Mouse (Mus musculus) erythroblast, embryonic 14.5 days (primary cell): ENCODE results near the gene Pde1b. TPM values are rescaled to one million over a fixed set of nuclear protein-coding genes. Genes with fewer than 3 reads are reported as not detected.

ENCODE experiments used
- H3K27me3 ChIP-seq: 2 replicates; pipeline ENCODE4 v1.6.1; 2012; ENCODE audit warnings: inconsistent platforms; ENCODE audit not compliant: control insufficient read depth
- H3K36me3 ChIP-seq: 2 replicates; pipeline ENCODE4 v1.6.1; 2012; ENCODE audit warnings: mild to moderate bottlenecking, inconsistent platforms; ENCODE audit not compliant: control insufficient read depth
- H3K4me1 ChIP-seq: 2 replicates; pipeline ENCODE4 v1.6.1; 2012; ENCODE audit warnings: inconsistent platforms; ENCODE audit not compliant: control insufficient read depth
- H3K4me3 ChIP-seq: replicated peaks from 2 replicates; pipeline ENCODE3; 2012; ENCODE audit warnings: moderate library complexity, mild to moderate bottlenecking, inconsistent platforms
- H3K9me3 ChIP-seq: 2 replicates; pipeline ENCODE4 v1.6.1; 2012; ENCODE audit warnings: low read length, inconsistent platforms, mixed read lengths; ENCODE audit not compliant: control insufficient read depth
- GATA1 ChIP-seq: IDR thresholded peaks from 2 replicates; pipeline ENCODE4 v1.6.1; 2012; ENCODE audit warnings: low read length, inconsistent platforms, mixed read lengths
- TAL1 ChIP-seq: IDR thresholded peaks from 3 replicates; pipeline ENCODE4 v1.6.1; 2012; ENCODE audit warnings: low read length, inconsistent platforms, mixed read lengths
- polyA plus RNA-seq: library from polyadenylated mRNA; stranded (reverse); fragments of >175 nt; gene quantifications from 2 replicates; pipeline ENCODE4 v1.2.3, GENCODE M21; 2012

Gene Pde1b
- 0.02 TPM in 2 replicates for polyA plus RNA-seq

DNA sequence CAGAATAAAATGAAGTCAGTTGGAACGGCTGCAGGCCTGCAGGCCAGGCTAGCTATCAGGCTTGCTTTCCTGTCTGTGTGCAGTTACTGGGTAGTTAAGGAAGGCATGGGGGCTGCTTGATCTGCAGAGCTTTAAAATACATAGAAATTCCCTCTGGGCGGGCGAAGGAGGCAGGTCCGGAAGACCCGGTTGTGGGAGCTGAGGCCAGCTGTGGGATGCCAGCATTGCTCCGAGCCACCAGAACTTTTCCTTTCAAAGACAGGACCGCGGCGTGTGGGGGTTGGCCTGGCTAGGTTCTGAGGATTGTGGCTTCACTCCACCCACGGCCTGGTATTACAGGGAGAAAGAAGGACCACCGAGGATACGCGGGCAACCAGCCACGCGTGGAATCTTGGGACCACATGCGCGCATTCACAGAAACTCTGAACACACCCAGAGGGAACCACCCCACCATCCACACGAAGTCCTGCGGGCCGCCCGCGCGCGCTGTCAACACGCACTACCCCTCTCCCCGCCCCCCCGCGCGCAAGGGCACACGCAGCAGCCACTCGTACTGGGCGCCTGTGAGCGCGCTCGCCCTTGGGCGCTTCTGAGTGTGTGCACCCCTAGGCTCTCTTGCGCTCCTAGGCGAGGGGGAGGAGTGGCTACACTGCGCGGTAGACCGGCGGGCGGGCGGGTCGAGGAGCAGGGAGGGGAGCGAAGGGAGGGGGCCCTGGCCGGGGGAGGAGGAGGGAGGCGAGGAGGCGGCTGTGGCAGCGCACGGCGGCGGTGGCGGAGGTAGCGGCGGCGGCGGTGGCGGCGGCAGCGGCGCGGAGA lies at the start of gene Pde1b:
Gene Pde1b, plus strand, starts transcription at position 600 of the 816 bp plus-strand sequence.
- TF ChIP-seq TAL1 (no peak), GATA1 (no peak)
- H3K27me3 ChIP-seq: peaks cover 38% of the 10 kb centered on the region
- no peaks in the 10 kb centered on the region for H3K36me3 ChIP-seq
- no peaks in the 10 kb centered on the region for H3K4me1 ChIP-seq
- no peaks in the 10 kb centered on the region for H3K9me3 ChIP-seq
- H3K4me3 ChIP-seq: no peak within 1 kb of the TSS

GRCm38 (mm10) chr15:103453551-103454218 lies 49.1 kb upstream of the Pde1b start, which contains the start of gene Nckap1l:
Nckap1l (plus strand) TSS chr15:103453794.
- Histone ChIP-seq H3K9me3 (no peaks in the 10 kb centered on the region), H3K36me3 (no peaks in the 10 kb centered on the region), H3K4me3 (no peak within 1 kb of the TSS), H3K4me1 (no peaks in the 10 kb centered on the region; the same call in 1 of the 2 replicates), H3K27me3 (no peaks in the 10 kb centered on the region)
- TF ChIP-seq GATA1: no peak
- no peak for TF ChIP-seq TAL1

DNA sequence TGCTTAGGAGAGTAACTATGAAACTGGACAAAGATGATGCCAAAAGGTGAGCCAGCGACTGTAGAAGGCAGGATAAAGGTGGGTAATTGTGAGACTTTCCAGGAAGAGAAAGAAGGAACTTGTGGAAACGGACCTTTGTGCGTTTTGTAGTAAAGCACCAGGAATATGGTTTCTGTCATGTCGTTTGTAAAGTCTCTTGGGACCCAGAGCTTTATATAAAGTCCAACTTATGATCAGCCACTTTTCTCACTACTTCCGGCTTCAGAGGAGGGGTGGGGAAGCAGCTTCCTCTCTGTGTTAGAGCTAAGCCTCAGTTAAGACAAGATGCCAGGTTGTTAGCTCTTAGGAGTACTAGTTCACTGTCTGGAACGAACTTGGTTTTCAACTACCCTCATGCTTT lies 48.4 kb upstream of the Pde1b start:
- no peaks in the 10 kb centered on the region for H3K36me3 ChIP-seq
- no peaks in the 10 kb centered on the region for H3K9me3 ChIP-seq
- H3K4me1 ChIP-seq: no peaks in the 10 kb centered on the region; the same call in 1 of the 2 replicates
- TF ChIP-seq GATA1 (no peak), TAL1 (no peak)
- no peaks in the 10 kb centered on the region for H3K27me3 ChIP-seq
- no peak overlapping the region for H3K4me3 ChIP-seq

GRCm38 (mm10) chr15:103462539-103463261 lies 40.1 kb upstream of the Pde1b start:
- Histone ChIP-seq H3K27me3 (no peaks in the 10 kb centered on the region), H3K9me3 (no peaks in the 10 kb centered on the region), H3K4me1 (no peaks in the 10 kb centered on the region), H3K36me3 (no peaks in the 10 kb centered on the region), H3K4me3 (no peak overlapping the region)
- TF ChIP-seq GATA1 (no peak), TAL1 (no peak)

- TF ChIP-seq GATA1 (no peak), TAL1 (no peak)
- H3K4me1 ChIP-seq: no peaks in the 10 kb centered on the region
- H3K36me3 ChIP-seq: no peaks in the 10 kb centered on the region
Measured at GRCm38 (mm10) chr15:103471488-103472194, 31.2 kb upstream of the Pde1b start.

DNA sequence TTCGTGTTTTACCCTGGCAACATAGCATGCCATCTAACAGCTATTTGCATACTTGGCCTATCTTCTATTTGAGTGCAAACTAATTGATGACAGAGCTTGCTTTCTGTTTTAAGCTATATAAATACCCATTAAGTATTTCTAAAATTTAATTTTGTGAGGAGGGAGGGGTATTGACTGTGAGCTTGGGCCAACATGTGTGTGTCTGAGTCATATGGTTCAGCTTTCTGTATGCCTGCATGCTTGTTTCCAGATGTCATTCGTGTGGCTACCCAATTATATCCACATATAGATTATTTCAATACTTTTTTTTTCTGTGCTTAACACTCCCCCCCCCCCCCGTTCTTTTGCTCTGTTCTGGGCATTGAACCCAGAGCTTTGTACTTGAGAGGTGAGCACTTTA lies 30.6 kb upstream of the Pde1b start:
- H3K4me1 ChIP-seq: no peaks in the 10 kb centered on the region
- no peaks in the 10 kb centered on the region for H3K36me3 ChIP-seq
- TF ChIP-seq GATA1 (no peak), TAL1 (no peak)
- H3K9me3 ChIP-seq: no peaks in the 10 kb centered on the region
- no peaks in the 10 kb centered on the region for H3K27me3 ChIP-seq
- H3K4me3 ChIP-seq: no peak overlapping the region

More at GRCm38 (mm10) chr15:103471488-103472194, 31.2 kb upstream of the Pde1b start:
- H3K27me3 ChIP-seq: no peaks in the 10 kb centered on the region
- H3K9me3 ChIP-seq: no peaks in the 10 kb centered on the region
- H3K4me3 ChIP-seq: no peak overlapping the region

GRCm38 (mm10) chr15:103473182-103473581 lies 29.7 kb upstream of the Pde1b start:
- TF ChIP-seq GATA1 (no peak), TAL1 (no peak)
- Histone ChIP-seq H3K36me3 (no peaks in the 10 kb centered on the region), H3K9me3 (no peaks in the 10 kb centered on the region), H3K27me3 (no peaks in the 10 kb centered on the region), H3K4me3 (no peak overlapping the region), H3K4me1 (no peaks in the 10 kb centered on the region)

- no peaks in the 10 kb centered on the region for H3K27me3 ChIP-seq
- no peaks in the 10 kb centered on the region for H3K9me3 ChIP-seq
- no peaks in the 10 kb centered on the region for H3K36me3 ChIP-seq
- no peaks in the 10 kb centered on the region for H3K4me1 ChIP-seq
- no peak for TF ChIP-seq GATA1
- TF ChIP-seq TAL1: no peak
- H3K4me3 ChIP-seq: no peak overlapping the region
Measured at GRCm38 (mm10) chr15:103473769-103474168, 29.1 kb upstream of the Pde1b start.
